Mouse (Mus musculus) bone marrow, adult 2 months (tissue): ENCODE data around the gene Nosip.

Experiments
- CTCF ChIP-seq: fragments of 200-500 bp; IDR thresholded peaks from 2 replicates; pipeline ENCODE4 v1.5.1; 2011; ENCODE audit warnings: low read length, control low read depth; ENCODE audit not compliant: control insufficient read depth, insufficient read depth
- POLR2A ChIP-seq: fragments of 200-500 bp; IDR thresholded peaks from 2 replicates; pipeline ENCODE4 v1.6.1; 2011; ENCODE audit warnings: low read depth, mild to moderate bottlenecking, control low read depth, low read length, borderline replicate concordance; ENCODE audit not compliant: control insufficient read depth

GRCm38 (mm10) chr7:45103652-45104180, 41.5 kb downstream of the Nosip start, which contains the start of gene Fcgrt:
- TF ChIP-seq CTCF = no peak
- 0 out of 2 replicates have a peak, but pooled peaks have one; percentile 30 for TF ChIP-seq POLR2A
